In the genomic region with DNA sequence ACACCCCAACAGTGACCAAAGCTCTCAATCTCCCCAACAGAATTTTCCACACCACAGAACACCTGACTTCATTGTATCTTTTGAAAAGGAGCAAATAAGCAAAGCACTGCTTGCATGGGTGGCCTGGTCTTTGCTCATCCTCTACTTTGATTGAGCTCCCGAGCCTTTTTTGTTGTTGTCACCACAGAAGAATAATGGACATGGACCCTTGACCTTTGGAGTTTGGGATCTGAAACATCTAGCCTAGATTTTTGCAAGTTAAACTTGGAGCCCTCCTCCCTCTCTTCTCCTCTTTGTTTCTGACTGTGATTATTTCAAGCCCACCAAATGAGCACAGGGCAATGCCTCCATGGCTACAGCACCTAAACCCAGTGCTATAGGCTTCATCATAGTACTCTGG, we compare ENCODE assay signal across 26 mouse cellular contexts. TPM values are rescaled to one million over a fixed set of nuclear protein-coding genes. Genes with fewer than 3 reads are reported as not detected.
DNase-seq lines count a peak whose midpoint lies in the region; ATAC-seq lines count a peak whose summit lies in the region.
"Had no signal": no experiment of that assay in that cellular context is flagged by ENCODE, and none has a peak within 500 bp of the region (broad histone marks: within the 10 kb centered on the region; RNA-seq: fewer than 3 reads in every experiment).

No protein-coding gene starts in this region.

- no peaks in the 10 kb centered on the region for H3K9me3 ChIP-seq in limb, embryonic 12.5 days
- no peaks in the 10 kb centered on the region for H3K9me3 ChIP-seq in limb, embryonic 10.5 days (replicated peaks)
- no peaks in the 10 kb centered on the region for H3K9me3 ChIP-seq in forebrain, embryonic 11.5 days (ENCODE audit: control insufficient read depth, low read length)
- H3K9me3 ChIP-seq: embryonic facial prominence, embryonic 10.5 days; embryonic facial prominence, embryonic 13.5 days; forebrain, embryonic 13.5 days; heart, embryonic 10.5 days; heart, embryonic 13.5 days; hindbrain, embryonic 15.5 days had no signal

- H3K4me1 ChIP-seq in limb, embryonic 12.5 days (replicated peaks) = peaks cover 10% of the 10 kb centered on the region
- H3K4me1 ChIP-seq in limb, embryonic 10.5 days = peaks cover 12% of the 10 kb centered on the region
- H3K4me1 ChIP-seq in forebrain, embryonic 11.5 days (replicated peaks; ENCODE audit: control insufficient read depth, insufficient read depth, low read length) = no peaks in the 10 kb centered on the region
- H3K4me1 ChIP-seq: forebrain, embryonic 13.5 days; heart, embryonic 10.5 days; heart, embryonic 13.5 days; hindbrain, embryonic 15.5 days had no signal

- no peak for DNase-seq in limb, embryonic 10.5 days (ENCODE audit: low spot score)
- peak; percentile 69 for DNase-seq in embryo, embryonic 10.5 days (ENCODE audit: low spot score)
- DNase-seq in embryo, embryonic 9.5 days (ENCODE audit: extremely low spot score) = peak; percentile 57
- DNase-seq in urinary bladder, postnatal 10 days (ENCODE audit: low spot score) = no peak
- no peak for DNase-seq in forebrain, embryonic 11.5 days (ENCODE audit: low spot score)
- DNase-seq: adrenal gland, adult 2 months; adrenal gland, postnatal 14 days; cerebellum, adult 11 months; cerebellum, adult 2 months; cerebellum, adult 9-11 months; cerebellum, postnatal 25 days; gastrocnemius, postnatal 10 days; gastrocnemius, postnatal 36 days; heart, adult 2 months; heart, postnatal 14 days; heart, postnatal 4 days had no signal

- ATAC-seq in limb, embryonic 12.5 days (ENCODE audit: insufficient number of reproducible peaks, insufficient read depth, low FRiP score, low TSS enrichment, low read depth) = no peak
- no peak for ATAC-seq in forebrain, embryonic 11.5 days (replicated peaks; ENCODE audit: low FRiP score)
- ATAC-seq: CD4-positive, CD25-positive, alpha-beta regulatory T cell, adult 4 months; forebrain, embryonic 13.5 days; forebrain, embryonic 16.5 days had no signal

- H3K4me3 ChIP-seq in limb, embryonic 12.5 days (replicated peaks) = no peak overlapping the region
- no peak overlapping the region for H3K4me3 ChIP-seq in limb, embryonic 10.5 days
- no peak overlapping the region for H3K4me3 ChIP-seq in forebrain, embryonic 11.5 days (ENCODE audit: low read depth, low read length)
- H3K4me3 ChIP-seq: embryonic facial prominence, embryonic 10.5 days; embryonic facial prominence, embryonic 13.5 days; erythroblast, embryonic 14.5 days; forebrain, embryonic 13.5 days; heart, adult 2 months; heart, embryonic 10.5 days; heart, embryonic 13.5 days; hindbrain, embryonic 15.5 days had no signal

- WGBS in limb, embryonic 12.5 days = 38% methylated on average over 1 of the region's 1 CpGs
- 20% methylated on average over 1 of the region's 1 CpGs for WGBS in limb, embryonic 10.5 days
- WGBS in forebrain, embryonic 11.5 days = 59% methylated on average over 1 of the region's 1 CpGs

- H3K36me3 ChIP-seq in limb, embryonic 12.5 days = no peaks in the 10 kb centered on the region
- H3K36me3 ChIP-seq in limb, embryonic 10.5 days = no peaks in the 10 kb centered on the region
- no peaks in the 10 kb centered on the region for H3K36me3 ChIP-seq in forebrain, embryonic 11.5 days (ENCODE audit: control insufficient read depth, insufficient read depth, low read length)
- H3K36me3 ChIP-seq: embryonic facial prominence, embryonic 10.5 days; embryonic facial prominence, embryonic 13.5 days; heart, embryonic 10.5 days; heart, embryonic 13.5 days; hindbrain, embryonic 15.5 days had no signal

- no peaks in the 10 kb centered on the region for H3K27me3 ChIP-seq in limb, embryonic 12.5 days
- no peaks in the 10 kb centered on the region for H3K27me3 ChIP-seq in limb, embryonic 10.5 days (ENCODE audit: low read depth, poor library complexity, severe bottlenecking)
- no peaks in the 10 kb centered on the region for H3K27me3 ChIP-seq in forebrain, embryonic 11.5 days (ENCODE audit: control insufficient read depth, insufficient read depth, low read length)
- H3K27me3 ChIP-seq: embryonic facial prominence, embryonic 13.5 days; forebrain, embryonic 13.5 days; heart, embryonic 13.5 days; hindbrain, embryonic 15.5 days had no signal

- no peak overlapping the region for H3K4me2 ChIP-seq in limb, embryonic 12.5 days
- no peak overlapping the region for H3K4me2 ChIP-seq in forebrain, embryonic 11.5 days (ENCODE audit: low read depth, low read length, severe bottlenecking)
- H3K4me2 ChIP-seq: embryonic facial prominence, embryonic 13.5 days; forebrain, embryonic 13.5 days; heart, embryonic 13.5 days; hindbrain, embryonic 15.5 days had no signal

- no peak overlapping the region for H3K9ac ChIP-seq in limb, embryonic 12.5 days (replicated peaks)
- H3K9ac ChIP-seq in forebrain, embryonic 11.5 days (ENCODE audit: low read length) = no peak overlapping the region
- H3K9ac ChIP-seq: embryonic facial prominence, embryonic 13.5 days; forebrain, embryonic 13.5 days; heart, embryonic 13.5 days; hindbrain, embryonic 15.5 days had no signal

- H3K27ac ChIP-seq in limb, embryonic 12.5 days = peak overlapping the region; percentile 31; the same call in 1 of the 2 replicates
- H3K27ac ChIP-seq in limb, embryonic 10.5 days = no peak overlapping the region
- no peak overlapping the region for H3K27ac ChIP-seq in forebrain, embryonic 11.5 days (ENCODE audit: low read depth, low read length)
- H3K27ac ChIP-seq: embryonic facial prominence, embryonic 10.5 days; embryonic facial prominence, embryonic 13.5 days; forebrain, embryonic 13.5 days; heart, adult 2 months; heart, embryonic 10.5 days; heart, embryonic 13.5 days; hindbrain, embryonic 15.5 days had no signal

RNA-seq across cellular contexts. Expression of gene Sema3c, which starts 54.5 kb away (rescaled TPM):
- polyA plus RNA-seq in limb, embryonic 12.5 days (2016; fragmentation: Nextera tagmentation; extraction: Ambion mirVana) = 33.2 and 38.5 TPM in 2 replicates
- 6.7 and 10.2 TPM in 2 replicates for polyA plus RNA-seq in limb, embryonic 10.5 days (2016; fragmentation: Nextera tagmentation; extraction: Ambion mirVana)
- 16.1 and 16.2 TPM in 2 replicates for polyA plus RNA-seq in forebrain, embryonic 11.5 days (2014; fragmentation: Nextera tagmentation; extraction: Ambion mirVana)
- polyA plus RNA-seq: CD4-positive, CD25-positive, alpha-beta regulatory T cell, adult 4 months; erythroblast, embryonic 14.5 days had no signal

Comparison
In these comparisons a context has a peak if more than half of its experiments do, and no peak if none do; other contexts are left out.
1. DNase-seq: peak in embryo, embryonic 10.5 days (single experiment) and embryo, embryonic 9.5 days (single experiment); none in limb, embryonic 10.5 days (single experiment), urinary bladder, postnatal 10 days (single experiment) and forebrain, embryonic 11.5 days (single experiment).